In genomic region chr2:167861178-167861520, GRCm38 (mm10) we compare ENCODE assay signal across 11 mouse cellular contexts.
DNase-seq lines count a peak whose midpoint lies in the region; ATAC-seq lines count a peak whose summit lies in the region.
"Had no signal": no experiment of that assay in that cellular context is flagged by ENCODE, and none has a peak within 500 bp of the region (broad histone marks: within the 10 kb centered on the region; RNA-seq: fewer than 3 reads in every experiment).

No protein-coding gene starts in this region.

- H3K9me3 ChIP-seq in heart, embryonic 16.5 days (replicated peaks; ENCODE audit: control insufficient read depth, low read length): no peaks in the 10 kb centered on the region
- no peaks in the 10 kb centered on the region for H3K9me3 ChIP-seq in lung, embryonic 16.5 days (ENCODE audit: control insufficient read depth, low read length)
- H3K9me3 ChIP-seq in intestine, embryonic 14.5 days (ENCODE audit: control insufficient read depth, low read length): no peaks in the 10 kb centered on the region
- no peaks in the 10 kb centered on the region for H3K9me3 ChIP-seq in stomach, embryonic 15.5 days
- H3K9me3 ChIP-seq in midbrain, embryonic 14.5 days (ENCODE audit: control insufficient read depth, low read length): no peaks in the 10 kb centered on the region
- H3K9me3 ChIP-seq in midbrain, embryonic 15.5 days: no peaks in the 10 kb centered on the region
- H3K9me3 ChIP-seq: midbrain, embryonic 12.5 days; neural tube, embryonic 12.5 days had no signal

- WGBS in heart, embryonic 16.5 days: 89% methylated on average over 2 of the region's 2 CpGs
- 88% methylated on average over 2 of the region's 2 CpGs for WGBS in lung, embryonic 16.5 days
- WGBS in intestine, embryonic 14.5 days: 97% methylated on average over 2 of the region's 2 CpGs
- WGBS in stomach, embryonic 15.5 days: 78% methylated on average over 2 of the region's 2 CpGs
- 80% methylated on average over 2 of the region's 2 CpGs for WGBS in midbrain, embryonic 14.5 days
- 90% methylated on average over 2 of the region's 2 CpGs for WGBS in midbrain, embryonic 15.5 days

- H3K27ac ChIP-seq in heart, embryonic 16.5 days (ENCODE audit: low read length): peak overlapping the region; percentile 72
- peak overlapping the region; percentile 92 for H3K27ac ChIP-seq in lung, embryonic 16.5 days (ENCODE audit: low read length)
- peak overlapping the region; percentile 69; the same call in 1 of the 2 replicates for H3K27ac ChIP-seq in intestine, embryonic 14.5 days (ENCODE audit: low read depth)
- peak overlapping the region; percentile 63 for H3K27ac ChIP-seq in stomach, embryonic 15.5 days
- H3K27ac ChIP-seq in midbrain, embryonic 14.5 days (replicated peaks; ENCODE audit: low read depth, low read length): no peak overlapping the region
- H3K27ac ChIP-seq in midbrain, embryonic 15.5 days: no peak overlapping the region
- H3K27ac ChIP-seq: midbrain, embryonic 12.5 days; neural tube, embryonic 12.5 days had no signal

- H3K4me1 ChIP-seq in heart, embryonic 16.5 days (ENCODE audit: control insufficient read depth, insufficient read depth, low read length): peaks cover 50% of the 10 kb centered on the region
- H3K4me1 ChIP-seq in lung, embryonic 16.5 days (replicated peaks; ENCODE audit: control insufficient read depth, insufficient read depth, low read length): peaks cover 55% of the 10 kb centered on the region
- H3K4me1 ChIP-seq in intestine, embryonic 14.5 days (replicated peaks; ENCODE audit: control insufficient read depth, insufficient read depth, low read length): peaks cover 15% of the 10 kb centered on the region; the same call in 1 of the 2 replicates
- peaks cover 45% of the 10 kb centered on the region for H3K4me1 ChIP-seq in stomach, embryonic 15.5 days
- H3K4me1 ChIP-seq in midbrain, embryonic 14.5 days (ENCODE audit: control insufficient read depth, insufficient read depth, low read length): peaks cover 4% of the 10 kb centered on the region; the same call in 1 of the 2 replicates
- no peaks in the 10 kb centered on the region; the same call in 1 of the 2 replicates for H3K4me1 ChIP-seq in midbrain, embryonic 15.5 days

- H3K27me3 ChIP-seq in heart, embryonic 16.5 days (ENCODE audit: control insufficient read depth, insufficient read depth, low read length): no peaks in the 10 kb centered on the region; the same call in 1 of the 2 replicates
- no peaks in the 10 kb centered on the region for H3K27me3 ChIP-seq in lung, embryonic 16.5 days (ENCODE audit: control insufficient read depth, insufficient read depth, low read depth, low read length)
- no peaks in the 10 kb centered on the region for H3K27me3 ChIP-seq in intestine, embryonic 14.5 days (replicated peaks; ENCODE audit: control insufficient read depth, insufficient read depth, low read length)
- H3K27me3 ChIP-seq in stomach, embryonic 15.5 days (replicated peaks): no peaks in the 10 kb centered on the region
- no peaks in the 10 kb centered on the region for H3K27me3 ChIP-seq in midbrain, embryonic 14.5 days (ENCODE audit: control insufficient read depth, insufficient read depth, low read length)
- H3K27me3 ChIP-seq in midbrain, embryonic 15.5 days (replicated peaks): no peaks in the 10 kb centered on the region
- H3K27me3 ChIP-seq: midbrain, embryonic 12.5 days; neural tube, embryonic 12.5 days had no signal

- peak overlapping the region; percentile 30; the same call in 1 of the 2 replicates for H3K9ac ChIP-seq in heart, embryonic 16.5 days (ENCODE audit: low read length)
- peak overlapping the region; percentile 29; the same call in 1 of the 2 replicates for H3K9ac ChIP-seq in lung, embryonic 16.5 days (ENCODE audit: low read length)
- no peak overlapping the region for H3K9ac ChIP-seq in intestine, embryonic 14.5 days (ENCODE audit: low read length)
- no peak overlapping the region for H3K9ac ChIP-seq in stomach, embryonic 15.5 days
- H3K9ac ChIP-seq in midbrain, embryonic 14.5 days (replicated peaks; ENCODE audit: low read length): no peak overlapping the region
- no peak overlapping the region for H3K9ac ChIP-seq in midbrain, embryonic 15.5 days
- H3K9ac ChIP-seq: midbrain, embryonic 12.5 days; neural tube, embryonic 12.5 days had no signal

- no peak for DNase-seq in heart, postnatal 14 days
- no peak for DNase-seq in lung, postnatal 4 days
- DNase-seq in intestine, embryonic 14.5 days (ENCODE audit: low spot score): no peak
- DNase-seq in midbrain, embryonic 14.5 days: no peak
- DNase-seq: thymus, postnatal 36 days had no signal

- 0 out of 2 replicates have a peak, but pooled peaks have one; percentile 2 for ATAC-seq in heart, embryonic 16.5 days (replicated peaks; ENCODE audit: extremely low read depth, insufficient read depth, low FRiP score)
- no peak for ATAC-seq in lung, embryonic 16.5 days (ENCODE audit: low read depth)
- ATAC-seq in intestine, embryonic 14.5 days (replicated peaks; ENCODE audit: low FRiP score, low TSS enrichment, low read depth): no peak
- no peak for ATAC-seq in stomach, embryonic 15.5 days (ENCODE audit: insufficient read depth, low FRiP score, low read depth)
- ATAC-seq in midbrain, embryonic 14.5 days (ENCODE audit: low FRiP score, low TSS enrichment): no peak
- no peak for ATAC-seq in midbrain, embryonic 15.5 days (replicated peaks)

- H3K4me2 ChIP-seq in heart, embryonic 16.5 days (ENCODE audit: low read depth, low read length): no peak overlapping the region
- H3K4me2 ChIP-seq in lung, embryonic 16.5 days (ENCODE audit: low read depth, low read length): no peak overlapping the region
- no peak overlapping the region for H3K4me2 ChIP-seq in intestine, embryonic 14.5 days (ENCODE audit: low read length)
- H3K4me2 ChIP-seq in stomach, embryonic 15.5 days: no peak overlapping the region
- no peak overlapping the region for H3K4me2 ChIP-seq in midbrain, embryonic 14.5 days (ENCODE audit: low read length)
- no peak overlapping the region for H3K4me2 ChIP-seq in midbrain, embryonic 15.5 days
- H3K4me2 ChIP-seq: midbrain, embryonic 12.5 days; neural tube, embryonic 12.5 days had no signal

- intact Hi-C loops in heart, postnatal 14 days (cut with DNase I): no loop called here

- no peaks in the 10 kb centered on the region for H3K36me3 ChIP-seq in heart, embryonic 16.5 days (ENCODE audit: control insufficient read depth, insufficient read depth)
- no peaks in the 10 kb centered on the region for H3K36me3 ChIP-seq in lung, embryonic 16.5 days (ENCODE audit: control insufficient read depth, insufficient read depth, low read length)
- H3K36me3 ChIP-seq in intestine, embryonic 14.5 days (ENCODE audit: control insufficient read depth, insufficient read depth, low read length): no peaks in the 10 kb centered on the region
- no peaks in the 10 kb centered on the region for H3K36me3 ChIP-seq in stomach, embryonic 15.5 days
- H3K36me3 ChIP-seq in midbrain, embryonic 14.5 days (ENCODE audit: control insufficient read depth, insufficient read depth, low read length): no peaks in the 10 kb centered on the region
- H3K36me3 ChIP-seq in midbrain, embryonic 15.5 days (replicated peaks): no peaks in the 10 kb centered on the region
- H3K36me3 ChIP-seq: midbrain, embryonic 12.5 days; neural tube, embryonic 12.5 days had no signal

- H3K4me3 ChIP-seq in heart, embryonic 16.5 days (ENCODE audit: low read length): no peak overlapping the region
- H3K4me3 ChIP-seq in lung, embryonic 16.5 days (ENCODE audit: low read length): no peak overlapping the region
- no peak overlapping the region for H3K4me3 ChIP-seq in intestine, embryonic 14.5 days (ENCODE audit: low read depth, low read length)
- H3K4me3 ChIP-seq in stomach, embryonic 15.5 days (replicated peaks): no peak overlapping the region
- H3K4me3 ChIP-seq in midbrain, embryonic 14.5 days (replicated peaks; ENCODE audit: low read depth, low read length): no peak overlapping the region
- no peak overlapping the region for H3K4me3 ChIP-seq in midbrain, embryonic 15.5 days
- H3K4me3 ChIP-seq: midbrain, embryonic 12.5 days; neural tube, embryonic 12.5 days had no signal

Comparison
In these comparisons a context has a peak if more than half of its experiments do, and no peak if none do; other contexts are left out.
1. H3K27ac ChIP-seq: peak in heart, embryonic 16.5 days (single experiment), lung, embryonic 16.5 days (single experiment), intestine, embryonic 14.5 days (single experiment) and stomach, embryonic 15.5 days (single experiment); none in midbrain, embryonic 14.5 days (single experiment) and midbrain, embryonic 15.5 days (single experiment).
2. H3K9ac ChIP-seq: peak in heart, embryonic 16.5 days (single experiment) and lung, embryonic 16.5 days (single experiment); none in intestine, embryonic 14.5 days (single experiment), stomach, embryonic 15.5 days (single experiment), midbrain, embryonic 14.5 days (single experiment) and midbrain, embryonic 15.5 days (single experiment).